18 mouse cellular contexts compared by ENCODE assay signal in the genomic region with DNA sequence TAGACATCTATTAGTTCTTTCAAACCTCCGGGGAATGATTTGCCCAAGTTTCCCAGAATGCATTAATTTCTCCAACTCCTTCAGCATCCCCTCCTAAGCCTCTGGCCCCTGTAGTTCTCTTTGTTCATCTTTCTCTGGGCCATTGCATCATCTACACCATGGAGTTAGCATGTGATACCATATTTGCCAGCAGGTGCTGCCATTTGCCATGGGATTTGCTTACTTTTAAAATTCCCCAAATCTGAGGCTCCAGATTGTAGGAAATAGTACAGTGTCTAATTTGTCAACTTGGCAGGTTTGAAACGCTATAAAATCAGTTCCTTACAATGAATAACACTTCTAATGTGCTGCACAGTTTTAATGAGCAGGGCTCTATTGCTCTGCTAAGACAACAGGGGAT.
DNase-seq lines count a peak whose midpoint lies in the region; ATAC-seq and TF ChIP-seq lines count a peak whose summit lies in the region.
"Had no signal": no experiment of that assay in that cellular context is flagged by ENCODE, and none has a peak within 500 bp of the region (broad histone marks: within the 10 kb centered on the region; RNA-seq: fewer than 3 reads in every experiment).

No protein-coding gene starts in this region.

- no peak for DNase-seq in forebrain, embryonic 10.5 days (ENCODE audit: extremely low spot score, low spot score)
- no peak for DNase-seq in kidney, postnatal 0 days (ENCODE audit: low spot score)
- DNase-seq in kidney, postnatal 36 days = no peak
- peak; percentile 5 for DNase-seq in 416B (ENCODE audit: low read depth)
- DNase-seq in cerebellum, adult 9-11 months = no peak
- DNase-seq: adrenal gland, adult 2 months; gastrocnemius, postnatal 14 days; heart, adult 18-20 months; heart, postnatal 14 days; kidney, adult 11 months; kidney, postnatal 10 days; layer of hippocampus, postnatal 36 days; lung, postnatal 10 days had no signal

- no peaks in the 10 kb centered on the region for H3K9me3 ChIP-seq in forebrain, embryonic 13.5 days (replicated peaks)
- H3K9me3 ChIP-seq in forebrain, embryonic 10.5 days = no peaks in the 10 kb centered on the region
- no peaks in the 10 kb centered on the region for H3K9me3 ChIP-seq in kidney, postnatal 0 days (replicated peaks; ENCODE audit: low read length)
- H3K9me3 ChIP-seq: embryonic facial prominence, embryonic 10.5 days; heart, embryonic 13.5 days had no signal

- peaks cover 24% of the 10 kb centered on the region for H3K4me1 ChIP-seq in forebrain, embryonic 13.5 days
- H3K4me1 ChIP-seq in forebrain, embryonic 10.5 days = peaks cover 4% of the 10 kb centered on the region
- H3K4me1 ChIP-seq in kidney, postnatal 0 days (replicated peaks; ENCODE audit: insufficient read depth, low read length) = no peaks in the 10 kb centered on the region
- peaks cover 4% of the 10 kb centered on the region; the same call in 1 of the 2 replicates for H3K4me1 ChIP-seq in cortical plate, adult 2 months (ENCODE audit: control insufficient read depth, insufficient read depth, low read length)

- no peak for TF ChIP-seq POLR2A in cortical plate, adult 2 months (IDR thresholded peaks at IDR 0.05; ENCODE audit: extremely low read depth, insufficient read depth, low read length)

- 57% methylated on average over 2 of the region's 2 CpGs for WGBS in forebrain, embryonic 13.5 days
- WGBS in forebrain, embryonic 10.5 days = 77% methylated on average over 2 of the region's 2 CpGs
- 45% methylated on average over 2 of the region's 2 CpGs for WGBS in kidney, postnatal 0 days

- no peak overlapping the region for H3K4me2 ChIP-seq in forebrain, embryonic 13.5 days
- no peak overlapping the region for H3K4me2 ChIP-seq in kidney, postnatal 0 days (ENCODE audit: low read length)
- H3K4me2 ChIP-seq: heart, embryonic 13.5 days had no signal

- no peaks in the 10 kb centered on the region for H3K36me3 ChIP-seq in forebrain, embryonic 13.5 days (ENCODE audit: poor library complexity, severe bottlenecking)
- H3K36me3 ChIP-seq in forebrain, embryonic 10.5 days (replicated peaks) = no peaks in the 10 kb centered on the region
- no peaks in the 10 kb centered on the region for H3K36me3 ChIP-seq in kidney, postnatal 0 days (ENCODE audit: insufficient read depth, low read length)
- H3K36me3 ChIP-seq: embryonic facial prominence, embryonic 10.5 days; heart, embryonic 13.5 days had no signal

- H3K27ac ChIP-seq in forebrain, embryonic 13.5 days = no peak overlapping the region
- H3K27ac ChIP-seq in forebrain, embryonic 10.5 days = no peak overlapping the region
- no peak overlapping the region for H3K27ac ChIP-seq in kidney, postnatal 0 days
- H3K27ac ChIP-seq in cortical plate, adult 2 months (ENCODE audit: insufficient read depth, low read length) = no peak overlapping the region
- H3K27ac ChIP-seq: embryonic facial prominence, embryonic 10.5 days; heart, embryonic 13.5 days had no signal

- no peak overlapping the region for H3K4me3 ChIP-seq in forebrain, embryonic 13.5 days
- no peak overlapping the region for H3K4me3 ChIP-seq in forebrain, embryonic 10.5 days
- no peak overlapping the region for H3K4me3 ChIP-seq in kidney, postnatal 0 days (replicated peaks; ENCODE audit: low read depth, low read length)
- no peak overlapping the region for H3K4me3 ChIP-seq in cortical plate, adult 2 months (ENCODE audit: insufficient read depth, low read length)
- H3K4me3 ChIP-seq: embryonic facial prominence, embryonic 10.5 days; heart, embryonic 13.5 days had no signal

- TF ChIP-seq CTCF in kidney, postnatal 0 days (IDR thresholded peaks at IDR 0.05; ENCODE audit: low read depth) = peak; percentile 38; the same call in 1 of the 2 replicates
- 0 out of 2 replicates have a peak, but pooled peaks have one; percentile 9 for TF ChIP-seq CTCF in cortical plate, adult 2 months (IDR thresholded peaks at IDR 0.05; ENCODE audit: extremely low read depth, insufficient read depth, low read length)

- no peak overlapping the region for H3K9ac ChIP-seq in forebrain, embryonic 13.5 days
- no peak overlapping the region for H3K9ac ChIP-seq in kidney, postnatal 0 days (ENCODE audit: low read depth, low read length)
- H3K9ac ChIP-seq: heart, embryonic 13.5 days had no signal

- no peaks in the 10 kb centered on the region for H3K27me3 ChIP-seq in forebrain, embryonic 13.5 days
- H3K27me3 ChIP-seq in forebrain, embryonic 10.5 days (ENCODE audit: poor library complexity, severe bottlenecking) = no peaks in the 10 kb centered on the region
- H3K27me3 ChIP-seq in kidney, postnatal 0 days (ENCODE audit: insufficient read depth, low read length) = no peaks in the 10 kb centered on the region
- H3K27me3 ChIP-seq: heart, embryonic 13.5 days had no signal

- peak; percentile 55; the same call in 1 of the 2 replicates for ATAC-seq in forebrain, embryonic 13.5 days
- ATAC-seq in kidney, postnatal 0 days (replicated peaks; ENCODE audit: low FRiP score, low read depth) = no peak
- no peak for ATAC-seq in megakaryocyte-erythroid progenitor cell, adult 5-6 weeks (replicated peaks; ENCODE audit: low FRiP score, low TSS enrichment, poor library complexity, severe bottlenecking)
